Comparison of ENCODE assay signal across 9 mouse cellular contexts in genomic region chr14:52118823-52119608, GRCm38 (mm10). TPM values are rescaled to one million over a fixed set of nuclear protein-coding genes. Genes with fewer than 3 reads are reported as not detected.
DNase-seq lines count a peak whose midpoint lies in the region; ATAC-seq lines count a peak whose summit lies in the region.
"Had no signal": no experiment of that assay in that cellular context is flagged by ENCODE, and none has a peak within 500 bp of the region (broad histone marks: within the 10 kb centered on the region; RNA-seq: fewer than 3 reads in every experiment).

No protein-coding gene starts in this region.

- no peaks in the 10 kb centered on the region for H3K9me3 ChIP-seq in embryonic facial prominence, embryonic 15.5 days (replicated peaks)
- H3K9me3 ChIP-seq in heart, embryonic 14.5 days (ENCODE audit: control insufficient read depth, low read length) = no peaks in the 10 kb centered on the region
- no peaks in the 10 kb centered on the region for H3K9me3 ChIP-seq in kidney, embryonic 15.5 days (replicated peaks)
- no peaks in the 10 kb centered on the region for H3K9me3 ChIP-seq in liver, embryonic 13.5 days (replicated peaks)

- H3K4me1 ChIP-seq in embryonic facial prominence, embryonic 15.5 days = peaks cover 11% of the 10 kb centered on the region
- 0 out of 4 replicates have a peak, but pooled peaks cover 0 to 3% of the 10 kb centered on the region in 2 experiments for H3K4me1 ChIP-seq in heart, embryonic 14.5 days (ENCODE audit: control insufficient read depth in 2 of 2, insufficient read depth in 2 of 2, low read length in 2 of 2)
- H3K4me1 ChIP-seq in kidney, embryonic 15.5 days = peaks cover 20% of the 10 kb centered on the region
- H3K4me1 ChIP-seq in liver, embryonic 13.5 days (replicated peaks) = peaks cover 24% of the 10 kb centered on the region

- no peaks in the 10 kb centered on the region for H3K27me3 ChIP-seq in embryonic facial prominence, embryonic 15.5 days
- no peaks in the 10 kb centered on the region for H3K27me3 ChIP-seq in heart, embryonic 14.5 days (ENCODE audit: control insufficient read depth, insufficient read depth, low read length)
- H3K27me3 ChIP-seq in kidney, embryonic 15.5 days = 0 out of 2 replicates have a peak, but pooled peaks cover 2% of the 10 kb centered on the region
- peaks cover 27% of the 10 kb centered on the region for H3K27me3 ChIP-seq in liver, embryonic 13.5 days

- peak overlapping the region; percentile 53; the same call in 1 of the 2 replicates for H3K9ac ChIP-seq in embryonic facial prominence, embryonic 15.5 days
- H3K9ac ChIP-seq in heart, embryonic 14.5 days (ENCODE audit: low read length) = peak overlapping the region; percentile 80
- peak overlapping the region; percentile 68 for H3K9ac ChIP-seq in kidney, embryonic 15.5 days
- H3K9ac ChIP-seq in liver, embryonic 13.5 days = peak overlapping the region; percentile 78

- peak overlapping the region; percentile 98 for H3K4me2 ChIP-seq in embryonic facial prominence, embryonic 15.5 days (replicated peaks)
- peak overlapping the region; percentile 100 for H3K4me2 ChIP-seq in heart, embryonic 14.5 days (ENCODE audit: low read length)
- peak overlapping the region; percentile 98 for H3K4me2 ChIP-seq in kidney, embryonic 15.5 days
- peak overlapping the region; percentile 97 for H3K4me2 ChIP-seq in liver, embryonic 13.5 days

- WGBS in embryonic facial prominence, embryonic 15.5 days = 1% methylated on average over 38 of the region's 38 CpGs
- WGBS in heart, embryonic 14.5 days = under 1% methylated on average over 38 of the region's 38 CpGs
- WGBS in kidney, embryonic 15.5 days = under 1% methylated on average over 38 of the region's 38 CpGs
- WGBS in liver, embryonic 13.5 days (ENCODE audit: insufficient replicate concordance) = under 1% methylated on average over 38 of the region's 38 CpGs

- H3K27ac ChIP-seq in embryonic facial prominence, embryonic 15.5 days (replicated peaks) = peak overlapping the region; percentile 90
- H3K27ac ChIP-seq in heart, embryonic 14.5 days (replicated peaks in 1 of 2; ENCODE audit: control insufficient read depth in 1 of 2, insufficient read depth in 1 of 2, low read depth in 2 of 2, low read length in 2 of 2) = peak overlapping the region; percentile 34 to 61; a peak in 2 of 4 replicates
- H3K27ac ChIP-seq in kidney, embryonic 15.5 days = peak overlapping the region; percentile 87
- peak overlapping the region; percentile 74 for H3K27ac ChIP-seq in liver, embryonic 13.5 days

- peak; percentile 33 to 55 for DNase-seq in urinary bladder, adult 18-20 months (ENCODE audit: low spot score in 2 of 2)
- DNase-seq in urinary bladder, postnatal 10 days (ENCODE audit: low spot score) = no peak
- DNase-seq in liver, embryonic 13.5 days = no peak
- peak; percentile 44 for DNase-seq in testis, postnatal 14 days (ENCODE audit: low spot score)

- ATAC-seq in embryonic facial prominence, embryonic 15.5 days (ENCODE audit: insufficient number of reproducible peaks, low FRiP score, low TSS enrichment, low read depth) = peak; percentile 88
- ATAC-seq in heart, embryonic 14.5 days (ENCODE audit: insufficient number of reproducible peaks, insufficient read depth, low FRiP score, low read depth) = peak; percentile 70
- peak; percentile 87 for ATAC-seq in kidney, embryonic 15.5 days (replicated peaks; ENCODE audit: low FRiP score)
- peak; percentile 80 for ATAC-seq in liver, embryonic 13.5 days (ENCODE audit: low read depth)
- 0 out of 2 replicates have a peak, but pooled peaks have one; percentile 32 for ATAC-seq in monocyte, adult 5-6 weeks (replicated peaks; ENCODE audit: insufficient number of reproducible peaks, low FRiP score, low TSS enrichment, poor library complexity, severe bottlenecking)

- no peaks in the 10 kb centered on the region for H3K36me3 ChIP-seq in embryonic facial prominence, embryonic 15.5 days
- H3K36me3 ChIP-seq in heart, embryonic 14.5 days (ENCODE audit: control insufficient read depth, insufficient read depth, low read length) = no peaks in the 10 kb centered on the region
- no peaks in the 10 kb centered on the region for H3K36me3 ChIP-seq in kidney, embryonic 15.5 days
- no peaks in the 10 kb centered on the region for H3K36me3 ChIP-seq in liver, embryonic 13.5 days

- peak overlapping the region; percentile 62 for H3K4me3 ChIP-seq in embryonic facial prominence, embryonic 15.5 days (replicated peaks)
- peak overlapping the region; percentile 62 to 64 for H3K4me3 ChIP-seq in heart, embryonic 14.5 days (ENCODE audit: control insufficient read depth in 1 of 2, insufficient read depth in 1 of 2, low read depth in 1 of 2, low read length in 2 of 2)
- H3K4me3 ChIP-seq in kidney, embryonic 15.5 days (replicated peaks) = peak overlapping the region; percentile 59
- H3K4me3 ChIP-seq in liver, embryonic 13.5 days (replicated peaks) = peak overlapping the region; percentile 65
- H3K4me3 ChIP-seq: myocyte had no signal

RNA-seq across cellular contexts. Expression of gene Rpgrip1, which starts 8.5 kb away (rescaled TPM):
- 57.0 and 59.8 TPM in 2 replicates for polyA plus RNA-seq in embryonic facial prominence, embryonic 15.5 days (2015; fragmentation: Nextera tagmentation; extraction: Ambion mirVana)
- 32.0 and 32.6 TPM in 2 replicates for polyA plus RNA-seq in heart, embryonic 14.5 days (2014; fragmentation: Nextera tagmentation; extraction: Ambion mirVana)
- 79.3 and 81.1 TPM in 2 replicates for polyA plus RNA-seq in kidney, embryonic 15.5 days (2015; fragmentation: Nextera tagmentation; extraction: Ambion mirVana)
- 63.8 and 64.0 TPM in 2 replicates for polyA plus RNA-seq in liver, embryonic 13.5 days (2015; fragmentation: Nextera tagmentation; extraction: Ambion mirVana)
- 10.6 to 12.6 TPM (median 12.3 TPM) in 3 replicates for total RNA-seq in monocyte, adult 5-6 weeks (2017)

RNA-seq across cellular contexts. Expression of gene Hnrnpc, which starts 15.2 kb away (rescaled TPM):
- 549 and 552 TPM in 2 replicates for polyA plus RNA-seq in embryonic facial prominence, embryonic 15.5 days (2015; fragmentation: Nextera tagmentation; extraction: Ambion mirVana)
- 331 and 352 TPM in 2 replicates for polyA plus RNA-seq in heart, embryonic 14.5 days (2014; fragmentation: Nextera tagmentation; extraction: Ambion mirVana)
- 682 and 728 TPM in 2 replicates for polyA plus RNA-seq in kidney, embryonic 15.5 days (2015; fragmentation: Nextera tagmentation; extraction: Ambion mirVana)
- polyA plus RNA-seq in liver, embryonic 13.5 days (2015; fragmentation: Nextera tagmentation; extraction: Ambion mirVana) = 388 and 457 TPM in 2 replicates
- 287 to 397 TPM (median 370 TPM) in 3 replicates for total RNA-seq in monocyte, adult 5-6 weeks (2017)

Comparison
In these comparisons a context has a peak if more than half of its experiments do, and no peak if none do; other contexts are left out.
1. DNase-seq: peak in urinary bladder, adult 18-20 months (2 of 2) and testis, postnatal 14 days (single experiment); none in urinary bladder, postnatal 10 days (single experiment) and liver, embryonic 13.5 days (single experiment).
2. ATAC-seq: peak in every context shown above with its lines; median percentile 88 in embryonic facial prominence, embryonic 15.5 days; 87 in kidney, embryonic 15.5 days; 80 in liver, embryonic 13.5 days; 70 in heart, embryonic 14.5 days; 32 in monocyte, adult 5-6 weeks.
3. Peak in every context shown above with its lines, with median percentiles within 50 percentile points of each other: H3K27ac ChIP-seq, H3K4me2 ChIP-seq, H3K4me3 ChIP-seq and H3K9ac ChIP-seq.